Mouse (Mus musculus) embryonic facial prominence, embryonic 15.5 days (tissue): ENCODE measurements around the gene 6430550D23Rik. TPM values are rescaled to one million over a fixed set of nuclear protein-coding genes. Genes with fewer than 3 reads are reported as not detected.

ENCODE experiments used
- ATAC-seq: fragments of 200-750 bp; cut with Nextera tagmentation; 2 replicates; pipeline ENCODE4 v1.8.0; 2017; ENCODE audit warnings: low read depth, moderate TSS enrichment; ENCODE audit not compliant: insufficient number of reproducible peaks, low FRiP score, low TSS enrichment
- H3K27ac ChIP-seq: fragments of 300-500 bp; sonication (generic); replicated peaks from 2 replicates; pipeline ENCODE4 v1.5.1; 2015; ENCODE audit warnings: mild to moderate bottlenecking, inconsistent platforms
- H3K27me3 ChIP-seq: fragments of 300-500 bp; sonication (generic); 2 replicates; pipeline ENCODE4 v1.6.1; 2015; ENCODE audit warnings: inconsistent platforms
- H3K36me3 ChIP-seq: fragments of 300-500 bp; sonication (generic); 2 replicates; pipeline ENCODE4 v1.6.1; 2015; ENCODE audit warnings: mild to moderate bottlenecking, inconsistent platforms
- H3K4me1 ChIP-seq: fragments of 300-500 bp; sonication (generic); 2 replicates; pipeline ENCODE4 v1.6.1; 2015; ENCODE audit warnings: inconsistent platforms
- H3K4me2 ChIP-seq: fragments of 300-500 bp; sonication (generic); replicated peaks from 2 replicates; pipeline ENCODE4 v1.6.1; 2015; ENCODE audit warnings: mild to moderate bottlenecking, inconsistent platforms
- H3K4me3 ChIP-seq: fragments of 300-500 bp; sonication (generic); replicated peaks from 2 replicates; pipeline ENCODE4 v1.5.1; 2015; ENCODE audit warnings: mild to moderate bottlenecking, inconsistent platforms
- H3K9ac ChIP-seq: fragments of 300-500 bp; sonication (generic); 2 replicates; pipeline ENCODE4 v1.6.1; 2015; ENCODE audit warnings: inconsistent platforms
- H3K9me3 ChIP-seq: fragments of 300-500 bp; sonication (generic); replicated peaks from 2 replicates; pipeline ENCODE4 v1.6.1; 2016; ENCODE audit warnings: inconsistent platforms
- WGBS: fragments of 180-500 bp; shearing (Covaris S2); methylation state at CpG from one replicate; pipeline ENCODE4 v1.1.7; 2015; 5-methylcytosine and 5-hydroxymethylcytosine counted together
- polyA plus RNA-seq: library from polyadenylated mRNA; unstranded; fragments of >200 nt; fragmentation: Nextera tagmentation; extraction: Ambion mirVana; gene quantifications from 2 replicates; pipeline ENCODE4 v1.2.1, GENCODE M21; 2015

Gene 6430550D23Rik
- polyA plus RNA-seq, 1 experiment from 2014 or later: 2.2 TPM

DNA sequence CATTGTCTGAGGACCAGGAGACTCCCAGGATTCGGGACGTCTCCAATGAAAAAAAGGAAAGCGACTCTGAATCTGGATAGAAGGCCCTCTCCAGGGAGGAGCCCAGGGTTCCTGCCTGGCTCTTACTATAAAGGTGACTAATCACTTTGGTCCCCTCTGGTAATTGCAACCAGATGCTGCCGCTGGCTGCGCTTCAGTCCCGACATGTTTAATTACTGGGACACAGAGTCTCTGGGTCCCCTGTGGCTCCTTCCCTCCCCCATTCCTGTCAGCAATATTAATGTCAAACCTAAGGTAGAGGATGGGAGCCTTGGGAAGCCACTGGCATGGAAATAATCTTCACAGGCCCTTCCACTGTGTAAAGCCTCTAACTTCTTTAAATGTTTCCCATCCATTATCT lies 58.4 kb downstream of the 6430550D23Rik start:
- no peaks in the 10 kb centered on the region for H3K36me3 ChIP-seq
- no peaks in the 10 kb centered on the region for H3K9me3 ChIP-seq
- H3K27me3 ChIP-seq: no peaks in the 10 kb centered on the region; the same call in 1 of the 2 replicates
- no peak overlapping the region for H3K4me2 ChIP-seq
- H3K4me1 ChIP-seq: peaks cover 24% of the 10 kb centered on the region
- WGBS: 8% methylated on average over 6 of the region's 6 CpGs
- no peak overlapping the region for H3K27ac ChIP-seq
- no peak for ATAC-seq
- no peak overlapping the region for H3K9ac ChIP-seq
- H3K4me3 ChIP-seq: no peak overlapping the region

DNA sequence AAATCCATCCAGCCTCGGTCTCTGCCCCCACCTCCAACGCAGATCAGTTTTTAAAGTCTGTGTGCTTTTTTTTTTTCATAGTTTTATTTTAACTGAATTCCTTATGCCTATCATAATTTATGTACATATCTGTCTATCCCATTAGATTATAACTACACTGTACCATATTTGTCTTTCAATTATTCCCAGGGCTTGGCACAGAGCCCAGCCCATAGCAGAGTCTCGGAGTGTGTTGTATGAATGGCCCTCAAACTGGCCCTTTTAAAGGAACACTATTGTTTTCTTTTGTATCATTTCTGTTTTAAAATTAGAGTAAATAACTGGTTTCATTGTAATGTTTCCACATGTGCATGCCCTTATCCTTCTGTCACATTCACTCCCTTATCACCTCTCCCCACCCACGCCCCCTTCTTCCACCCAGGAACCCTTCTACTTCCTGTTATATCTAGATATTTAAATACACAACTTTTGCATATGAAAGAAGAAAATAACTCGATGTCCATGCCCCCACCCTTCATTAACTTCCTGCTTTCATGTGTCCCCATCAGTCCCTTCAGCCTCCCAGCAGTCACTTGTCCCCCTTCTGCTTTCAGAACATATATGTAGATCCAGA lies 60.3 kb downstream of the 6430550D23Rik start:
- Histone ChIP-seq H3K4me2 (no peak overlapping the region), H3K27me3 (peaks cover 2% of the 10 kb centered on the region; the same call in 1 of the 2 replicates), H3K4me1 (peaks cover 37% of the 10 kb centered on the region), H3K9ac (no peak overlapping the region), H3K27ac (no peak overlapping the region), H3K36me3 (no peaks in the 10 kb centered on the region), H3K4me3 (no peak overlapping the region), H3K9me3 (no peaks in the 10 kb centered on the region)
- ATAC-seq: no peak
- WGBS: 47% methylated on average over 5 of the region's 5 CpGs

DNA sequence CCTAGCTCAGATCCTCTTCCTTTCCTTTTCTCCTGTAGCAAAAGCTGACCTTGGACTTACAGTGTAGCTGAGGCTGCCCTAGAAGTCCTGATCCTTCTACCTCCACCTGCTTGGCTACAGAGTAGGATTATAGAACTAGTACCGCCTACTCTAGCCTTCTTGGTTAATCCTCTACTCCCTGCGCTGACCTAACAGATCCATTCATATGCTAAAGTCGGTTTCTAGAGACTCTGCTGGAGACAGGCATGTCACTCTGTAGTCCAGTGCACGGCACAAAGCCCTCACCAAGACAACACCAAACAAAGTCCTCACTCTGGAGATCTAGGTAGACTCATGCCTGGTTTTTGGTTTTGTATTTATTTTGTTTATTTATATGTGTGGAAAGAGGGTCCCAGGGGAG lies 61.3 kb downstream of the 6430550D23Rik start:
- Histone ChIP-seq H3K4me3 (no peak overlapping the region), H3K27ac (no peak overlapping the region), H3K4me2 (no peak overlapping the region), H3K4me1 (peaks cover 43% of the 10 kb centered on the region), H3K36me3 (no peaks in the 10 kb centered on the region), H3K9me3 (no peaks in the 10 kb centered on the region), H3K9ac (no peak overlapping the region), H3K27me3 (peaks cover 2% of the 10 kb centered on the region; the same call in 1 of the 2 replicates)
- WGBS: 22% methylated on average over 4 of the region's 4 CpGs
- ATAC-seq: no peak

DNA sequence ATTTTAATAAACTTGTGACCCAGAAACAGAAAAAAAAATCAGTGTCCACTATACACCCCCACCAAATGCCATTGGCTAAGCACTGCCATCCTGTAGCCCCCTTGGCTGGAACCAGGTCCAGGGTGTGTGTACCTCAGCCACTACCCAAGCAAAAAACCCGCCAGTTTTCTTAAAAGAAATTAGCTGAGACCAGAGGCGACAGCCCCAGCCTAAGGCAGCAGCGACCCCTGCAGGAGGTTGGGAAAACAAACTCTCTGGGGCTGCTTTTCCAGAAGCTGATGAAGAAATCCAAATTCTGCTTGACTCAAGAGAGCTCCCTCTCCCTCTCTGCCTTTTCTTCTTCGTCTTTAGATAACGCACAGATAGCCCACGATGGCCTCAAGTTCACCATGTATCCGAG lies 61.7 kb downstream of the 6430550D23Rik start:
- WGBS: 4% methylated on average over 7 of the region's 7 CpGs
- Histone ChIP-seq H3K4me1 (peaks cover 43% of the 10 kb centered on the region), H3K27ac (no peak overlapping the region), H3K4me3 (no peak overlapping the region), H3K9me3 (no peaks in the 10 kb centered on the region), H3K36me3 (no peaks in the 10 kb centered on the region), H3K4me2 (no peak overlapping the region), H3K27me3 (peaks cover 2% of the 10 kb centered on the region; the same call in 1 of the 2 replicates), H3K9ac (no peak overlapping the region)
- no peak for ATAC-seq

DNA sequence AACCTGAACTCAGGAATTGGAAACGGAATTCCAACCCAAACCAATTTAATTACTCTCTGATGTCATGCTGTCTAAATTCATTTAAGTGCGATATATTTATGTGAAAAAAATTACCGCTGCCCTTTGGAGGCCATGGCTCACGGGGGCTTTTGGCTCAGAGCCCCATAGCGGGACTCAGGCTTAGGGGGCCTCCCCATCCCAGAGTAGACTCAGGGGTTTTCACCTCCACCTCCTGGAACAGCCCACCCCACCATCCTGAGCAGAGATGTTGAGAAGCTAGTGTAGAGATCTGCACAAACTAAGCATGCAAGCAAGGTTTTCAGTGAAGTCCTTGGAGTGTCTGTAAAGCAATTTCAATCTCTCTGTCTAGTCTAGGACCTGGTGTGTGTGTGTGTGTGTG lies 62.2 kb downstream of the 6430550D23Rik start:
- Histone ChIP-seq H3K9me3 (no peaks in the 10 kb centered on the region), H3K4me2 (peak overlapping the region; percentile 32; the same call in 1 of the 2 replicates), H3K9ac (no peak overlapping the region), H3K4me1 (peaks cover 43% of the 10 kb centered on the region), H3K36me3 (no peaks in the 10 kb centered on the region), H3K4me3 (no peak overlapping the region), H3K27ac (no peak overlapping the region), H3K27me3 (peaks cover 2% of the 10 kb centered on the region; the same call in 1 of the 2 replicates)
- ATAC-seq: no peak
- 23% methylated on average over 5 of the region's 5 CpGs for whole genome bisulfite sequencing

DNA sequence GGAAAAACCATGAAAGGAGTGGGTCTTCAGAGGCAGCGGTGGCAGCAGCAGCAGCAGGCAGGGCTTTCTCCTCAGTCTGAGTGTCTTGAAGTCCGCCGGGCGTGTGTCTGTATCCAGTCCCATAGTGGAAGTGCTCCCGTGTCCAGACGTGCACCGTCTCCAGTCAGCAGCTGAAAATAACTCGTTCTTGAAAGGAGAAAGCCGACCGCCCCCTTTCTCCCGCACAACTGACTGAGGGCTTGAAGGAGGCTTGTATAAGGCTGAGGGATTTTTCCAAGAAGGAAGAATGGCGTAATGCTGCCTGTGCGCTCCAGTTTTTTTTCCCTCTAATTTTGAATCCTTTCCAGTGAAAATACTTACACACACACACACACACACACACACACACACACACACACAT lies 62.7 kb downstream of the 6430550D23Rik start, which contains the start of gene Gdf5:
Gdf5 (minus strand) TSS at position 244 of the 400 bp plus-strand sequence.
- peak within 1 kb of the TSS; percentile 32 for H3K4me2 ChIP-seq
- 0 out of 2 replicates have a peak within 1 kb of the TSS, but pooled peaks have one; percentile 6 for H3K27ac ChIP-seq
- no peak for ATAC-seq
- peaks cover 2% of the 10 kb centered on the region; the same call in 1 of the 2 replicates for H3K27me3 ChIP-seq
- 15% methylated on average over 13 of the region's 13 CpGs for WGBS
- H3K9ac ChIP-seq: no peak within 1 kb of the TSS
- H3K4me3 ChIP-seq: peak within 1 kb of the TSS; percentile 3; the same call in 1 of the 2 replicates
- H3K36me3 ChIP-seq: no peaks in the 10 kb centered on the region
- no peaks in the 10 kb centered on the region for H3K9me3 ChIP-seq
- peaks cover 47% of the 10 kb centered on the region for H3K4me1 ChIP-seq

DNA sequence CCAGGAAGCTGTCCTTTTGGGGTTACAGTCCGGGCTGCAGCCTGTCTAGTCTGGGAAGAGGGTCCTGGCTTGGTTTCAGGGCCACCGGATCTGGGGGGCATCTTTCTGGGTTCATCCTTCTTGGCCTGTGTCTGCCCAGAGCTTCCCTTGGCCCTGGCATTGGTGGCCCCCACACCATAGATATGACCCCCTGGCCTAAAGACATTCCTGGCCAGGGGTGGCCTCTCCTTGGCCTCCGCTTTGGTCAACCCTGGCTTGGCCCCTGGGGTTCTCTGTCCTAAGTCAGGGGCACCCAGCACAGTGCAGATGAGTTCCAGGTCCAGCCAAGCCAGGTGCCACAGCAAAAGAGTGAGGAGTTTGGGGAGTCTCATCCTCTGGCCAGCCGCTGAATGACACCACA lies 63.1 kb downstream of the 6430550D23Rik start:
- Histone ChIP-seq H3K4me3 (peak overlapping the region; percentile 3; the same call in 1 of the 2 replicates), H3K27me3 (peaks cover 2% of the 10 kb centered on the region; the same call in 1 of the 2 replicates), H3K27ac (0 out of 2 replicates have a peak overlapping the region, but pooled peaks have one; percentile 6), H3K9ac (no peak overlapping the region), H3K4me1 (peaks cover 50% of the 10 kb centered on the region), H3K4me2 (peak overlapping the region; percentile 32), H3K36me3 (no peaks in the 10 kb centered on the region), H3K9me3 (no peaks in the 10 kb centered on the region)
- ATAC-seq: no peak
- 80% methylated on average over 4 of the region's 4 CpGs for WGBS

DNA sequence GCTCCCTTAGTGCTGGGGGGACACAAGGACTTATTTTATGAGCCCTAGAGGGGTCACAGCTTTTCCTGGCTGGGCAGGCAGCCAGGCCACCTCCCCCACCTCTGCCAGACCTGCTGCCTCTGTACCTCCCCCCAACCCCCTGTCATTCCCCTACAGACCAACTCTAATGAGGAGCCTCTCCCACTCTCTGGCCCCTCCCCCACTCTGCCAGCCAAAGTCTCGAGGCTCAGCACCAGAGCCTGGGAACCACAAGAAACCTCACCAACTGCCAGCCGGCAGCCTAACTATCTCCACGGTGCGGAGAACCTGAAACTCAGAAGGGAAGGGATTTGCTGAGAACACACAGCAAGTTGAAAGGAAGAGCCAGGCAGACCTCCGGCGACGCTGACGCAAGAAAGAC lies 64.3 kb downstream of the 6430550D23Rik start:
- Histone ChIP-seq H3K9me3 (no peaks in the 10 kb centered on the region), H3K4me1 (peaks cover 43% of the 10 kb centered on the region), H3K36me3 (no peaks in the 10 kb centered on the region), H3K27me3 (peaks cover 2% of the 10 kb centered on the region; the same call in 1 of the 2 replicates), H3K4me3 (0 out of 2 replicates have a peak overlapping the region, but pooled peaks have one; percentile 7), H3K4me2 (peak overlapping the region; percentile 21; the same call in 1 of the 2 replicates), H3K27ac (no peak overlapping the region), H3K9ac (no peak overlapping the region)
- WGBS: 2% methylated on average over 8 of the region's 8 CpGs
- no peak for ATAC-seq

DNA sequence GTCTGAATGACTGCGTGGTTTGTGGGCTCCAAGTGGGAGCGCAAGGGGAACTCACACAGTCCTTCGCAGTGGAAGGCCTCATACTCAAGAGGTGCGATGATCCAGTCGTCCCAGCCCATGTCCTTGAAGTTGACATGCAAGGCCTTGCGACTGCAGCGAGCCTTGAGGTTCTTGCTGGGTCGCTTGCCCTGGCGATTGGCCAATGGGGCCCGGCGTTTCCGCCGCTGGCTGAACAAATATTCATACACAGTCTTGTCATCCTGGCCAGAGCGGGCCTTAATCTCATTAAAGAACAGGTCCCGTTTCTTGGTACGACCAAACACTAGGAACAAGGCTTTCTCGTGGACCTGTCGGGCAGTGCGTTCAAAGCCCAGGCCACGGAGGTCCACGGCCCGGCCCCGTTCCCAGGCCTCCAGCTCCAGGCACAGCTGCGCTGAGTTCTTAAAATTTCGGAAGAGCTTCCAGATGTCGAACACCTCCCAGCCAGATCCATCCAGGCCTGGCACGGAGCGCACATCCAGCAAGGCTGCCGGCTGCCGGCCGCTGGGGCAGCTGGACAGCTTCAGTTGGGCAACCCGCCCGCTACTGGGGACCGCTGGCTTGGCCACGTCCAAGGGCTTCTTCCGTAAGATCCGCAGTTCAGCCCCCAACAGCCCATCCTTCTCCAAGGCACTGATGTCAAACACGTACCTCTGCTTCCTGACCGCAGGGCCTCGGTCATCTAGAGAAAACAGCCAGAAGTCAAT lies 65.9 kb downstream of the 6430550D23Rik start:
- WGBS: 79% methylated on average over 40 of the region's 40 CpGs
- no peak overlapping the region for H3K4me2 ChIP-seq
- peaks cover 43% of the 10 kb centered on the region for H3K4me1 ChIP-seq
- ATAC-seq: no peak
- H3K9ac ChIP-seq: no peak overlapping the region
- no peak overlapping the region for H3K27ac ChIP-seq
- H3K36me3 ChIP-seq: no peaks in the 10 kb centered on the region
- H3K4me3 ChIP-seq: no peak overlapping the region
- H3K27me3 ChIP-seq: peaks cover 2% of the 10 kb centered on the region; the same call in 1 of the 2 replicates
- no peaks in the 10 kb centered on the region for H3K9me3 ChIP-seq

DNA sequence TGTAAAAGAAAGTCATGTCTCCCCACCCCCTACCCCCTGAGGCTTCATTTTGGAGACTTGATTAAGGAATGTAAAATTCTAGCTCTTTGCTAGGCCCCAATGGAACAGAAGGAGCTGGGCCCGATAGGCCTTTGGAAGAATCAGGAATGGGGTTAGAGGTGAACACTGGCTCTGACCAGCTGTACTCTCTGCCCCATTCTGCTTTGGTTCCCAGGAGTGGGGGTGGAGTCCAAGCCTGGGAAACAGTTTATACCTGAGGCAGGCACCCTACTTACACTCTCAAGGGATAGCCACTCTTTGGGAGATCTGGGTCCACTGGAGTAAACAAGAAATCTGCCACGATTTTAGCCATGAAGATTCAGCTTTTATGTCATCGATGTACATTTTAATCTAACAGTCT lies 67.1 kb downstream of the 6430550D23Rik start, which contains the start of gene Gm15557:
Gm15557 (plus strand) TSS at position 48 of the 400 bp plus-strand sequence.
- Histone ChIP-seq H3K4me3 (no peak within 1 kb of the TSS), H3K27ac (no peak within 1 kb of the TSS), H3K36me3 (no peaks in the 10 kb centered on the region), H3K9me3 (no peaks in the 10 kb centered on the region), H3K4me2 (no peak within 1 kb of the TSS), H3K4me1 (peaks cover 36% of the 10 kb centered on the region), H3K27me3 (peaks cover 2% of the 10 kb centered on the region; the same call in 1 of the 2 replicates), H3K9ac (no peak within 1 kb of the TSS)
- 78% methylated on average over 3 of the region's 3 CpGs for WGBS
- no peak for ATAC-seq

DNA sequence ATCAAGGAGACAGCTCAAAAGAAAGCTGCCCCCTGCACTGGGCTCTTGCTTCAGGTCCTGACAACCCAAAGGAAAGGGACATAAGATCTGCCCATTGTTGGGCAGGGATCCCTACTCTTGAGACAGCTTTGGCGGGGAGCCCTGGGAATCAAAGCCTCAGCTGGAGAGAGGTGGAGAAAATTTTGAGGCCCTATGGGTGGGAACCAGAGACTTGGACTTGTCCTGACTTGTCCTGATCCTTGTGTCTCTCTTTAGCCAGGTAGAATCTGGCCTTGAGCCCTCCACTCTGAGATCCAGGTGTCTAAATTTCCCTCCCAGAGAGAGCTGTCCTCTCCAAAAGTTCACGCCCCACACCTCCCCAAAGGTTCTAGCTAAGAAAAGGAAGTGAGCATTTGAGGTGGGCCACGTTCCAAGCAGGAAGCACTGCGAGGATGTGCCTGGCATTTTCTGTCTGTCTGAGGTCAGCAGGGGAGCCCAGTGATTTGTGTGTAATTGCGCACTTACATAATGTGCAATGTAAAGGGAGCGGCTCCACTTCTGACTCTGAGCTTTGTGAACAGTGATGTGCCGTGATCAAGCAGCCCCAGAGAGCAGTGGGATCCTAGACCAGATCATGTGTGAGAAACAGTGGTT lies 67.8 kb downstream of the 6430550D23Rik start:
- no peak overlapping the region for H3K27ac ChIP-seq
- no peak for ATAC-seq
- H3K36me3 ChIP-seq: no peaks in the 10 kb centered on the region
- no peak overlapping the region for H3K9ac ChIP-seq
- no peak overlapping the region for H3K4me2 ChIP-seq
- H3K9me3 ChIP-seq: no peaks in the 10 kb centered on the region
- 63% methylated on average over 7 of the region's 7 CpGs for WGBS
- H3K27me3 ChIP-seq: peaks cover 2% of the 10 kb centered on the region; the same call in 1 of the 2 replicates
- H3K4me1 ChIP-seq: peaks cover 32% of the 10 kb centered on the region
- no peak overlapping the region for H3K4me3 ChIP-seq
